Mouse (Mus musculus) C2C12 (cell line): ENCODE measurements around the gene Zscan5b.
A peak's percentile ranks its signal among the peaks of the same experiment; 100 is the strongest.
"Not testable (repeated sequence)": the region's sequence is repeated elsewhere in the genome, so short reads cannot be mapped to it uniquely, and the experiment has no call there.

Source experiments
- CEBPB ChIP-seq: IDR thresholded peaks from one replicate; pipeline ENCODE4 v1.6.1; 2011; ENCODE audit warnings: low read depth, mild to moderate bottlenecking, control low read depth, moderate library complexity
- CTCF ChIP-seq: IDR thresholded peaks from one replicate; pipeline ENCODE4 v1.5.1; 2011; ENCODE audit not compliant: control insufficient read depth, insufficient read depth, insufficient read length
- MAX ChIP-seq: IDR thresholded peaks from one replicate; pipeline ENCODE4 v1.6.1; 2011; ENCODE audit warnings: mild to moderate bottlenecking, control low read depth

GRCm38 (mm10) chr7:6240841-6241425 is 18.9 kb downstream of the Zscan5b start:
- peak; percentile 18 for TF ChIP-seq CTCF
- not testable (repeated sequence) for TF ChIP-seq CEBPB, MAX
